Mouse (Mus musculus) kidney, adult 2 months (tissue): Measurements from ENCODE around the gene Slc45a3. TPM values are rescaled to one million over a fixed set of nuclear protein-coding genes. Genes with fewer than 3 reads are reported as not detected.

Source experiments
- DNase-seq: peaks from one replicate; pipeline ENCODE4 v3.0.0; 2021
- H3K27ac ChIP-seq: fragments of 200-500 bp; 2 replicates; pipeline ENCODE4 v1.5.1; 2012; ENCODE audit warnings: low read depth, low read length, control low read depth, inconsistent platforms; ENCODE audit not compliant: insufficient read depth
- H3K27me3 ChIP-seq: fragments of 200-500 bp; replicated peaks from 2 replicates; pipeline ENCODE4 v1.6.1; 2012; ENCODE audit warnings: mild to moderate bottlenecking, moderate library complexity, low read length, inconsistent platforms; ENCODE audit not compliant: control insufficient read depth, insufficient read depth
- H3K36me3 ChIP-seq: fragments of 200-500 bp; 2 replicates; pipeline ENCODE4 v1.6.1; 2012; ENCODE audit warnings: mild to moderate bottlenecking, moderate library complexity, low read length, inconsistent platforms; ENCODE audit not compliant: control insufficient read depth, insufficient read depth
- H3K4me1 ChIP-seq: fragments of 200-500 bp; 2 replicates; pipeline ENCODE4 v1.6.1; 2011; ENCODE audit warnings: low read length; ENCODE audit not compliant: control insufficient read depth, insufficient read depth
- H3K4me3 ChIP-seq: fragments of 200-500 bp; 2 replicates; pipeline ENCODE4 v1.5.1; 2011; ENCODE audit warnings: mild to moderate bottlenecking, low read depth, low read length, control low read depth; ENCODE audit not compliant: insufficient read depth
- CTCF ChIP-seq: fragments of 200-500 bp; conservative IDR thresholded peaks from 2 replicates; pipeline ENCODE4 v1.5.1; 2011; ENCODE audit warnings: low read depth, mild to moderate bottlenecking, control low read depth, low read length, moderate library complexity, mixed read lengths; ENCODE audit not compliant: insufficient read depth, insufficient read length
- POLR2A ChIP-seq: fragments of 200-500 bp; IDR thresholded peaks from one replicate; pipeline ENCODE4 v1.6.1; 2011; ENCODE audit warnings: low read depth, low read length, control low read depth
- WGBS: fragments of 180-500 bp; shearing (Covaris S2); methylation state at CpG from one replicate; pipeline ENCODE4 v1.1.7; 2018; 5-methylcytosine and 5-hydroxymethylcytosine counted together
- polyA plus RNA-seq: library from polyadenylated mRNA; depleted of rRNA; stranded (reverse); fragments of >200 nt; gene quantifications from 2 replicates; pipeline ENCODE4 v1.2.3, GENCODE M21; 2012

The Slc45a3 gene
- polyA plus RNA-seq, 1 experiment: 30.5 TPM

- no peaks in the 10 kb centered on the region for H3K27me3 ChIP-seq
- no peaks in the 10 kb centered on the region for H3K36me3 ChIP-seq
- no peak for DNase-seq
- WGBS: 51% methylated on average over 15 of the region's 15 CpGs
- peaks cover 62% of the 10 kb centered on the region for H3K4me1 ChIP-seq
- no peak overlapping the region for H3K4me3 ChIP-seq
- peak overlapping the region; percentile 47 for H3K27ac ChIP-seq
- TF ChIP-seq POLR2A (no peak), CTCF (no peak)
Measured at GRCm38 (mm10) chr1:131971771-131972497, 9.2 kb downstream of the Slc45a3 start.

GRCm38 (mm10) chr1:131972498-131973334 lies 9.9 kb downstream of the Slc45a3 start:
- H3K27ac ChIP-seq: peak overlapping the region; percentile 47
- 25% methylated on average over 13 of the region's 13 CpGs for WGBS
- no peaks in the 10 kb centered on the region for H3K27me3 ChIP-seq
- peaks cover 55% of the 10 kb centered on the region for H3K4me1 ChIP-seq
- peak; percentile 76 for DNase-seq
- no peaks in the 10 kb centered on the region for H3K36me3 ChIP-seq
- H3K4me3 ChIP-seq: 0 out of 2 replicates have a peak overlapping the region, but pooled peaks have one; percentile 2
- TF ChIP-seq CTCF: no peak; the same call in 1 of the 2 replicates
- no peak for TF ChIP-seq POLR2A

- Histone ChIP-seq H3K27ac (no peak overlapping the region), H3K27me3 (no peaks in the 10 kb centered on the region), H3K4me1 (peaks cover 43% of the 10 kb centered on the region), H3K4me3 (no peak overlapping the region), H3K36me3 (no peaks in the 10 kb centered on the region)
- DNase-seq: no peak
- 74% methylated on average over 6 of the region's 6 CpGs for WGBS
- no peak for TF ChIP-seq CTCF
- TF ChIP-seq POLR2A: no peak
Measured at GRCm38 (mm10) chr1:131973991-131974390, 11.2 kb downstream of the Slc45a3 start.

GRCm38 (mm10) chr1:131976886-131977285 lies 14.1 kb downstream of the Slc45a3 start:
- peaks cover 19% of the 10 kb centered on the region for H3K4me1 ChIP-seq
- no peak overlapping the region for H3K27ac ChIP-seq
- DNase-seq: no peak
- H3K36me3 ChIP-seq: no peaks in the 10 kb centered on the region
- H3K4me3 ChIP-seq: no peak overlapping the region
- H3K27me3 ChIP-seq: no peaks in the 10 kb centered on the region
- no peak for TF ChIP-seq CTCF
- TF ChIP-seq POLR2A: no peak
- 55% methylated on average over 5 of the region's 5 CpGs for WGBS

GRCm38 (mm10) chr1:131980471-131980870 lies 17.7 kb downstream of the Slc45a3 start:
- H3K27me3 ChIP-seq: no peaks in the 10 kb centered on the region
- H3K27ac ChIP-seq: no peak overlapping the region
- DNase-seq: no peak
- no peak overlapping the region for H3K4me3 ChIP-seq
- WGBS: 57% methylated on average over 2 of the region's 2 CpGs
- H3K36me3 ChIP-seq: no peaks in the 10 kb centered on the region
- H3K4me1 ChIP-seq: no peaks in the 10 kb centered on the region
- TF ChIP-seq POLR2A (no peak), CTCF (no peak)

- H3K36me3 ChIP-seq: no peaks in the 10 kb centered on the region
- no peaks in the 10 kb centered on the region for H3K27me3 ChIP-seq
- no peak for TF ChIP-seq POLR2A
- TF ChIP-seq CTCF: peak; percentile 93
- DNase-seq: peak; percentile 80
- no peak overlapping the region for H3K4me3 ChIP-seq
- no peaks in the 10 kb centered on the region for H3K4me1 ChIP-seq
- H3K27ac ChIP-seq: no peak overlapping the region
- 58% methylated on average over 12 of the region's 12 CpGs for WGBS
Measured at GRCm38 (mm10) chr1:131981378-131982013, 18.7 kb downstream of the Slc45a3 start.

- H3K27me3 ChIP-seq: no peaks in the 10 kb centered on the region
- H3K27ac ChIP-seq: no peak overlapping the region
- 9% methylated on average over 5 of the region's 5 CpGs for WGBS
- no peaks in the 10 kb centered on the region for H3K36me3 ChIP-seq
- no peak for TF ChIP-seq POLR2A
- peak; percentile 96 for TF ChIP-seq CTCF
- no peaks in the 10 kb centered on the region for H3K4me1 ChIP-seq
- H3K4me3 ChIP-seq: no peak overlapping the region
- DNase-seq: peak; percentile 77
Measured at GRCm38 (mm10) chr1:131982907-131983306, 20.1 kb downstream of the Slc45a3 start.
